ENCODE assay signal across 8 mouse cellular contexts in the genomic region with DNA sequence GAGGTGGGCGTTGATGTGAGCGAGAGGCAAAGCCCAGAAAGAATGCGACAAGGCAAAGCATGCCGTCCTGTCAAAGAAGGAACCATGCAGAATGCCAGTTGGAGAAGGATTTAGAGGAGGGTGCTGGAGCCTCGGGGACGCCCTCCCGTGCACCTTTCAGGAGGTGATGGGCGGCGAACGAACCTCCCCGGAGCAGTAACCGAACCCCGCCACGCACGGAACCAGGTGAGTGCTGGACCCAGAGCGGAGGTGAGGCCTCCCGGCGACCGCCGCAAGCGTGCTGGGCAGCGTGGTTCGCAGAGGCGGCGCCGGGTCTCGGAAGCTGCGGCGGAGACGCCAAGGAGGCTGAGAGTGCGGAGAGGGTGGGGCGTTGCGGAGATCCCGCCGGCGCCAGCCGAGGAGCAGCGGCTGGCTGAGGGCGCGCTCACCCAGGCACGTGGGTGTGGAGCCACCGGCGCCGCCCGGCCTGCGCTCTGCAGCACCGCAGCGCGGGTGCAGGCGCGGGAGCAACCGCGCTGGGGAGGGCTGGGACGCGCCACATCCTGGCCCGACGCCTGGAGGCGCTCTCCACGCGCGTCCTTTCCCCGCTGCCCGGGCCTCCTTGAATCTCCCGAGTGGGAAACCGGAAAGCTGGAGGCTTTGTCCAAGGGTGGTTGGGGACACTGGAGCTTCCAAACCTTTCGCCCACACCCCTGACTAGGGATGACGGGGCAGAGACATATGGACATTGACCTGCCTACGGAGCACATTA.
DNase-seq lines count a peak whose midpoint lies in the region; ATAC-seq lines count a peak whose summit lies in the region.
"Had no signal": no experiment of that assay in that cellular context is flagged by ENCODE, and none has a peak within 500 bp of the region (broad histone marks: within the 10 kb centered on the region; RNA-seq: fewer than 3 reads in every experiment).

No protein-coding gene starts in this region.

- no peak overlapping the region for H3K9ac ChIP-seq in lung, embryonic 15.5 days
- peak overlapping the region; percentile 18; the same call in 1 of the 2 replicates for H3K9ac ChIP-seq in embryonic facial prominence, embryonic 15.5 days
- peak overlapping the region; percentile 28; the same call in 1 of the 2 replicates for H3K9ac ChIP-seq in limb, embryonic 15.5 days
- H3K9ac ChIP-seq: liver, embryonic 14.5 days had no signal

- H3K4me3 ChIP-seq in lung, embryonic 15.5 days: peak overlapping the region; percentile 33
- H3K4me3 ChIP-seq in embryonic facial prominence, embryonic 15.5 days (replicated peaks): peak overlapping the region; percentile 43
- peak overlapping the region; percentile 58 for H3K4me3 ChIP-seq in hindbrain, embryonic 10.5 days
- H3K4me3 ChIP-seq in limb, embryonic 15.5 days: peak overlapping the region; percentile 43

- ATAC-seq in lung, embryonic 15.5 days (ENCODE audit: borderline replicate concordance, extremely low read depth, low FRiP score, low TSS enrichment): 0 out of 2 replicates have a peak, but pooled peaks have one; percentile 56
- ATAC-seq in embryonic facial prominence, embryonic 15.5 days (ENCODE audit: insufficient number of reproducible peaks, low FRiP score, low TSS enrichment, low read depth): peak; percentile 49; the same call in 1 of the 2 replicates
- no peak for ATAC-seq in limb, embryonic 15.5 days (ENCODE audit: insufficient number of reproducible peaks, low FRiP score, low TSS enrichment, low read depth)

- under 1% methylated on average over 68 of the region's 68 CpGs for WGBS in lung, embryonic 15.5 days
- WGBS in embryonic facial prominence, embryonic 15.5 days: under 1% methylated on average over 68 of the region's 68 CpGs
- under 1% methylated on average over 68 of the region's 68 CpGs for WGBS in hindbrain, embryonic 10.5 days
- under 1% methylated on average over 66 of the region's 68 CpGs for WGBS in limb, embryonic 15.5 days

- peaks cover 80% of the 10 kb centered on the region for H3K27me3 ChIP-seq in lung, embryonic 15.5 days
- H3K27me3 ChIP-seq in embryonic facial prominence, embryonic 15.5 days: peaks cover 72% of the 10 kb centered on the region
- H3K27me3 ChIP-seq in hindbrain, embryonic 10.5 days (ENCODE audit: insufficient read depth, poor library complexity, severe bottlenecking): peaks cover 98% of the 10 kb centered on the region
- peaks cover 77% of the 10 kb centered on the region for H3K27me3 ChIP-seq in limb, embryonic 15.5 days

- H3K27ac ChIP-seq in lung, embryonic 15.5 days: no peak overlapping the region
- H3K27ac ChIP-seq in embryonic facial prominence, embryonic 15.5 days (replicated peaks): no peak overlapping the region
- peak overlapping the region; percentile 67; the same call in 1 of the 2 replicates for H3K27ac ChIP-seq in hindbrain, embryonic 10.5 days
- H3K27ac ChIP-seq in limb, embryonic 15.5 days: no peak overlapping the region
- H3K27ac ChIP-seq: liver, embryonic 14.5 days had no signal

- H3K36me3 ChIP-seq in lung, embryonic 15.5 days: no peaks in the 10 kb centered on the region
- H3K36me3 ChIP-seq in embryonic facial prominence, embryonic 15.5 days: no peaks in the 10 kb centered on the region
- no peaks in the 10 kb centered on the region for H3K36me3 ChIP-seq in hindbrain, embryonic 10.5 days
- no peaks in the 10 kb centered on the region for H3K36me3 ChIP-seq in limb, embryonic 15.5 days

- peak overlapping the region; percentile 58 for H3K4me2 ChIP-seq in lung, embryonic 15.5 days
- peak overlapping the region; percentile 94 for H3K4me2 ChIP-seq in embryonic facial prominence, embryonic 15.5 days (replicated peaks)
- peak overlapping the region; percentile 91 for H3K4me2 ChIP-seq in limb, embryonic 15.5 days

- no peak for DNase-seq in lung, postnatal 14 days
- no peak for DNase-seq in hindbrain, embryonic 10.5 days (ENCODE audit: low spot score)
- DNase-seq in right cerebral cortex, postnatal 14 days: peak; percentile 76
- DNase-seq in B cell, adult 2 months: no peak

- H3K4me1 ChIP-seq in lung, embryonic 15.5 days: peaks cover 34% of the 10 kb centered on the region
- H3K4me1 ChIP-seq in embryonic facial prominence, embryonic 15.5 days: peaks cover 38% of the 10 kb centered on the region
- H3K4me1 ChIP-seq in hindbrain, embryonic 10.5 days (replicated peaks): peaks cover 46% of the 10 kb centered on the region
- H3K4me1 ChIP-seq in limb, embryonic 15.5 days: peaks cover 37% of the 10 kb centered on the region

- H3K9me3 ChIP-seq in lung, embryonic 15.5 days: no peaks in the 10 kb centered on the region
- no peaks in the 10 kb centered on the region for H3K9me3 ChIP-seq in embryonic facial prominence, embryonic 15.5 days (replicated peaks)
- no peaks in the 10 kb centered on the region for H3K9me3 ChIP-seq in hindbrain, embryonic 10.5 days
- no peaks in the 10 kb centered on the region for H3K9me3 ChIP-seq in limb, embryonic 15.5 days
